In genomic region chr1:149238329-149239015, GRCm38 (mm10) we compare ENCODE assay signal across 15 mouse cellular contexts.
A peak's percentile ranks its signal among the peaks of the same experiment; 100 is the strongest.
DNase-seq lines count a peak whose midpoint lies in the region; ATAC-seq and TF ChIP-seq lines count a peak whose summit lies in the region.
"Had no signal": no experiment of that assay in that cellular context is flagged by ENCODE, and none has a peak within 500 bp of the region (broad histone marks: within the 10 kb centered on the region; RNA-seq: fewer than 3 reads in every experiment).

No protein-coding gene starts in this region.

- no peaks in the 10 kb centered on the region for H3K27me3 ChIP-seq in hindbrain, postnatal 0 days (ENCODE audit: insufficient read depth, low read length)
- H3K27me3 ChIP-seq in hindbrain, embryonic 12.5 days: no peaks in the 10 kb centered on the region
- no peaks in the 10 kb centered on the region for H3K27me3 ChIP-seq in cerebellum, adult 2 months (ENCODE audit: control insufficient read depth, insufficient read depth, low read length)
- no peaks in the 10 kb centered on the region for H3K27me3 ChIP-seq in forebrain, postnatal 0 days (ENCODE audit: insufficient read depth, low read length)

- no peak for TF ChIP-seq POLR2A in cerebellum, adult 2 months (IDR thresholded peaks at IDR 0.05; ENCODE audit: borderline replicate concordance, insufficient read depth, low read length)

- no peaks in the 10 kb centered on the region for H3K4me1 ChIP-seq in hindbrain, postnatal 0 days (ENCODE audit: insufficient read depth, low read length)
- no peaks in the 10 kb centered on the region for H3K4me1 ChIP-seq in hindbrain, embryonic 12.5 days
- H3K4me1 ChIP-seq in cerebellum, adult 2 months (ENCODE audit: control insufficient read depth, insufficient read depth, low read length): peaks cover 2% of the 10 kb centered on the region; the same call in 1 of the 2 replicates
- H3K4me1 ChIP-seq in forebrain, postnatal 0 days (ENCODE audit: insufficient read depth): no peaks in the 10 kb centered on the region

- DNase-seq in hindbrain, postnatal 0 days (ENCODE audit: low spot score): peak; percentile 56
- DNase-seq in cerebellum, adult 11 months: peak; percentile 42
- peak; percentile 54 to 83 for DNase-seq in cerebellum, adult 2 months
- DNase-seq in forebrain, postnatal 0 days: peak; percentile 39
- DNase-seq in urinary bladder, postnatal 36 days (ENCODE audit: low spot score in 2 of 2): no peak
- DNase-seq in heart, adult 8-10 months (ENCODE audit: low spot score): no peak
- DNase-seq: adrenal gland, adult 8-10 months; heart, adult 18-20 months; kidney, adult 8-10 months; kidney, postnatal 36 days; lung, postnatal 36 days had no signal

- no peak overlapping the region for H3K4me2 ChIP-seq in hindbrain, postnatal 0 days (ENCODE audit: low read depth, low read length)
- no peak overlapping the region for H3K4me2 ChIP-seq in hindbrain, embryonic 12.5 days (replicated peaks)
- H3K4me2 ChIP-seq in forebrain, postnatal 0 days (ENCODE audit: low read depth): no peak overlapping the region
- H3K4me2 ChIP-seq: midbrain, embryonic 11.5 days had no signal

- no peak overlapping the region for H3K4me3 ChIP-seq in hindbrain, postnatal 0 days (ENCODE audit: low read length)
- no peak overlapping the region for H3K4me3 ChIP-seq in hindbrain, embryonic 12.5 days
- no peak overlapping the region for H3K4me3 ChIP-seq in cerebellum, adult 2 months (replicated peaks; ENCODE audit: insufficient read depth, low read depth, low read length)
- no peak overlapping the region for H3K4me3 ChIP-seq in forebrain, postnatal 0 days (ENCODE audit: low read depth, low read length)
- H3K4me3 ChIP-seq: myocyte had no signal

- H3K9ac ChIP-seq in hindbrain, postnatal 0 days (replicated peaks; ENCODE audit: low read length): no peak overlapping the region
- H3K9ac ChIP-seq in hindbrain, embryonic 12.5 days: no peak overlapping the region
- no peak overlapping the region for H3K9ac ChIP-seq in forebrain, postnatal 0 days

- no peak for TF ChIP-seq CTCF in hindbrain, postnatal 0 days (IDR thresholded peaks at IDR 0.05; ENCODE audit: low read depth)
- TF ChIP-seq CTCF in cerebellum, adult 2 months (IDR thresholded peaks at IDR 0.05; ENCODE audit: borderline replicate concordance, insufficient read depth, low read depth, low read length): no peak
- no peak for TF ChIP-seq CTCF in forebrain, postnatal 0 days (IDR thresholded peaks at IDR 0.05; ENCODE audit: low read depth)

- H3K36me3 ChIP-seq in hindbrain, postnatal 0 days (ENCODE audit: insufficient read depth, low read length): no peaks in the 10 kb centered on the region
- H3K36me3 ChIP-seq in hindbrain, embryonic 12.5 days: no peaks in the 10 kb centered on the region
- H3K36me3 ChIP-seq in forebrain, postnatal 0 days (ENCODE audit: insufficient read depth): no peaks in the 10 kb centered on the region

- H3K9me3 ChIP-seq in hindbrain, postnatal 0 days (ENCODE audit: low read length): no peaks in the 10 kb centered on the region
- H3K9me3 ChIP-seq in hindbrain, embryonic 12.5 days (replicated peaks): no peaks in the 10 kb centered on the region
- no peaks in the 10 kb centered on the region for H3K9me3 ChIP-seq in forebrain, postnatal 0 days (ENCODE audit: low read length)

- no peak overlapping the region for H3K27ac ChIP-seq in hindbrain, postnatal 0 days
- no peak overlapping the region for H3K27ac ChIP-seq in hindbrain, embryonic 12.5 days
- no peak overlapping the region for H3K27ac ChIP-seq in cerebellum, adult 2 months (ENCODE audit: insufficient read depth, low read length)
- no peak overlapping the region for H3K27ac ChIP-seq in forebrain, postnatal 0 days (ENCODE audit: low read depth, low read length)

- 0 out of 2 replicates have a peak, but pooled peaks have one; percentile 64 for ATAC-seq in hindbrain, postnatal 0 days
- no peak for ATAC-seq in hindbrain, embryonic 12.5 days (ENCODE audit: low FRiP score)
- no peak; the same call in 1 of the 2 replicates for ATAC-seq in forebrain, postnatal 0 days
- ATAC-seq: CD4-positive, CD25-positive, alpha-beta regulatory T cell, adult 4 months had no signal

- 78% methylated on average over 1 of the region's 1 CpGs for WGBS in hindbrain, postnatal 0 days
- WGBS in hindbrain, embryonic 12.5 days: 80% methylated on average over 1 of the region's 1 CpGs
- WGBS in cerebellum, adult 2 months: 98% methylated on average over 1 of the region's 1 CpGs
- WGBS in forebrain, postnatal 0 days: 89% methylated on average over 1 of the region's 1 CpGs

Comparison
In these comparisons a context has a peak if more than half of its experiments do, and no peak if none do; other contexts are left out.
1. DNase-seq: peak in hindbrain, postnatal 0 days (single experiment), cerebellum, adult 11 months (single experiment), cerebellum, adult 2 months (2 of 2) and forebrain, postnatal 0 days (single experiment); none in urinary bladder, postnatal 36 days (0 of 2) and heart, adult 8-10 months (single experiment).